Comparison of ENCODE assay signal across 8 mouse cellular contexts in the genomic region with DNA sequence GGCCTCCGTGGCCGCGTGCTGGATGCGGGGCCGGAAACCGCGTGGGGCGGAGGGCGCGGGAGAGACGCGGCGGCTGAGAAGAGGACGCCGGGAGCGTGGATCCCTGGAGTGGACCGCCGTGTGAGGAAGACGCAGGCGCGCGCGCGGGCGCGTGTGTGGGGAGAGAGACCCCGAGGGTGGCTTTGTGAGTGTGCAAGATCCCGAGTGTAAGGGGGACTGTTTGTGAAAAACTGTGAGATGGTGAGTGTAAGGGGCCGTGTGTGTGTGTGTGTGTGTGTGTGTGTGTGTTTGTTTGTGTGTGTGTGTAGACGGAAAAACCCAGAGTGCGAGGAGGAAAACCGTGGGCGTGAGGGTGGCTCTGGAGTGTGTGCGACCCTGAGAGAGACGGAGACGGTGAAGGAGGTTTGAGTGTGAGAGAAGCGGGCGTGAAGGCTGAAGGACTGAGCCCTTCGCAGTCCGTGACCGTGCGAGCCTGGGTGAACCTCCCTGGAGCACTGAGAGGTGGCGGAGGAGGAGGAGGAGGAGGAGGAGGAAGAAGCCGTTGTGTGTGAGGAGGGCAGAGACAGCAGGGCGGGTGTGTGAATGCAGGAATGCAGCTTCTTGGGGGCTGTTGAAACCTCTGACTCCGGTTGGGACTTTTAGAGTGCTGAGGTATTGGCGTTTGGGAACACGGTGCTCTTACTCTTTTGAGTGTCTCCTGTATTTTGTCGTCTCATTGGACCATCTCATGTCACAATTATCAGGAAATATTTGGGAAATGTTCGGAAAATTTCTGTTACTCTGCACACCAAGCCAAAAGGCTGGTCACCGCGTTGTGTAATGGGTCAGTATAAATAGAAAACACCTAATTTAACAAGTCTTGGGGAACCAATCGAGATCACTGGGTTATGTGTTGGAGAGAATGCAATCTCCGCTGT. TPM values are rescaled to one million over a fixed set of nuclear protein-coding genes. Genes with fewer than 3 reads are reported as not detected.
DNase-seq lines count a peak whose midpoint lies in the region; ATAC-seq and TF ChIP-seq lines count a peak whose summit lies in the region.

No protein-coding gene starts in this region.

- H3K4me1 ChIP-seq in embryonic fibroblast, embryonic 13.5 days (ENCODE audit: control insufficient read depth, insufficient read depth, low read length) = no peaks in the 10 kb centered on the region
- H3K4me1 ChIP-seq in limb, embryonic 12.5 days (replicated peaks) = peaks cover 13% of the 10 kb centered on the region
- no peaks in the 10 kb centered on the region for H3K4me1 ChIP-seq in spleen, adult 2 months (ENCODE audit: control insufficient read depth, insufficient read depth, insufficient read length)

- DNase-seq in cerebellum, adult 11 months = peak; percentile 34
- no peak for DNase-seq in cerebellum, postnatal 4 days (ENCODE audit: low spot score in 2 of 2)
- peak; percentile 73 for DNase-seq in adipocyte (ENCODE audit: low spot score)
- DNase-seq in heart, postnatal 4 days = peak; percentile 41
- peak; percentile 54 for DNase-seq in mesoderm, embryonic 11.5 days (ENCODE audit: low read depth, low spot score)
- peak; percentile 12 to 18 for DNase-seq in spleen, adult 2 months (ENCODE audit: low read depth in 1 of 2, low spot score in 2 of 2)

- peak overlapping the region; percentile 74 for H3K4me3 ChIP-seq in embryonic fibroblast, embryonic 13.5 days (ENCODE audit: insufficient read depth, low read length)
- H3K4me3 ChIP-seq in limb, embryonic 12.5 days (replicated peaks) = peak overlapping the region; percentile 86
- H3K4me3 ChIP-seq in spleen, adult 2 months (ENCODE audit: extremely low read depth, insufficient read depth, insufficient read length) = peak overlapping the region; percentile 98

- no peaks in the 10 kb centered on the region for H3K9me3 ChIP-seq in limb, embryonic 12.5 days

- peak overlapping the region; percentile 91 for H3K4me2 ChIP-seq in limb, embryonic 12.5 days

- peak overlapping the region; percentile 85 for H3K9ac ChIP-seq in limb, embryonic 12.5 days (replicated peaks)

- H3K27ac ChIP-seq in embryonic fibroblast, embryonic 13.5 days (ENCODE audit: insufficient read depth, low read length) = peak overlapping the region; percentile 17
- peak overlapping the region; percentile 90 for H3K27ac ChIP-seq in limb, embryonic 12.5 days
- peak overlapping the region; percentile 58 for H3K27ac ChIP-seq in spleen, adult 2 months (ENCODE audit: insufficient read depth, low read length)

- no peaks in the 10 kb centered on the region for H3K27me3 ChIP-seq in limb, embryonic 12.5 days
- H3K27me3 ChIP-seq in spleen, adult 2 months (ENCODE audit: control insufficient read depth, insufficient read depth, low read length) = no peaks in the 10 kb centered on the region

- WGBS in limb, embryonic 12.5 days = 1% methylated on average over 54 of the region's 54 CpGs
- WGBS in spleen, adult 2 months = 1% methylated on average over 53 of the region's 54 CpGs

- TF ChIP-seq CTCF in embryonic fibroblast, embryonic 13.5 days (IDR thresholded peaks at IDR 0.05; ENCODE audit: borderline replicate concordance, insufficient read depth, low read length) = no peak
- TF ChIP-seq CTCF in spleen, adult 2 months (IDR thresholded peaks at IDR 0.05; ENCODE audit: extremely low read depth, insufficient read depth, insufficient read length, insufficient replicate concordance) = no peak

- peak; percentile 60 for ATAC-seq in limb, embryonic 12.5 days (ENCODE audit: insufficient number of reproducible peaks, insufficient read depth, low FRiP score, low TSS enrichment, low read depth)

- H3K36me3 ChIP-seq in limb, embryonic 12.5 days = peaks cover 8% of the 10 kb centered on the region; the same call in 1 of the 2 replicates
- no peaks in the 10 kb centered on the region for H3K36me3 ChIP-seq in spleen, adult 2 months (ENCODE audit: control insufficient read depth, insufficient read depth, low read length)

- TF ChIP-seq POLR2A in embryonic fibroblast, embryonic 13.5 days (IDR thresholded peaks at IDR 0.05; ENCODE audit: low read depth, low read length) = 0 out of 2 replicates have a peak, but pooled peaks have one; percentile 49
- no peak for TF ChIP-seq POLR2A in spleen, adult 2 months (IDR thresholded peaks at IDR 0.05; ENCODE audit: low read depth, low read length)

RNA-seq across cellular contexts. Expression of gene Slc7a6, which starts 0.6 kb away (rescaled TPM):
- 57.4 and 59.3 TPM in 2 replicates for polyA plus RNA-seq in embryonic fibroblast, embryonic 13.5 days (2011; ENCODE audit: insufficient read length, low read depth, missing spikeins)
- total RNA-seq in heart, postnatal 4 days (2021) = 10 to 100 TPM; 17.1 to 18.9 TPM
- 64.5 and 70.8 TPM in 2 replicates for polyA plus RNA-seq in limb, embryonic 12.5 days (2016; fragmentation: Nextera tagmentation; extraction: Ambion mirVana)
- 22.4 and 22.6 TPM in 2 replicates for polyA plus RNA-seq in spleen, adult 2 months (2012; rRNA removed)

RNA-seq across cellular contexts. Expression of gene Pla2g15, which starts 19.1 kb away (rescaled TPM):
- 30.0 and 40.9 TPM in 2 replicates for polyA plus RNA-seq in embryonic fibroblast, embryonic 13.5 days (2011; ENCODE audit: insufficient read length, low read depth, missing spikeins)
- 1 to 10 TPM; 4.2 to 4.9 TPM for total RNA-seq in heart, postnatal 4 days (2021)
- 16.7 and 16.8 TPM in 2 replicates for polyA plus RNA-seq in limb, embryonic 12.5 days (2016; fragmentation: Nextera tagmentation; extraction: Ambion mirVana)
- polyA plus RNA-seq in spleen, adult 2 months (2012; rRNA removed) = 24.6 and 35.4 TPM in 2 replicates

RNA-seq across cellular contexts. Expression of gene Esrp2, which starts 32.5 kb away (rescaled TPM):
- 2.1 and 3.9 TPM in 2 replicates for polyA plus RNA-seq in embryonic fibroblast, embryonic 13.5 days (2011; ENCODE audit: insufficient read length, low read depth, missing spikeins)
- total RNA-seq in heart, postnatal 4 days (2021) = under 1 TPM; 0.54 to 0.91 TPM
- polyA plus RNA-seq in limb, embryonic 12.5 days (2016; fragmentation: Nextera tagmentation; extraction: Ambion mirVana) = 7.4 and 8.1 TPM in 2 replicates
- polyA plus RNA-seq in spleen, adult 2 months (2012; rRNA removed) = 0.67 and 0.69 TPM in 2 replicates

RNA-seq across cellular contexts. Expression of gene Slc7a6os, which starts 41.5 kb away (rescaled TPM):
- 31.1 and 34.0 TPM in 2 replicates for polyA plus RNA-seq in embryonic fibroblast, embryonic 13.5 days (2011; ENCODE audit: insufficient read length, low read depth, missing spikeins)
- 10 to 100 TPM; 17.0 to 17.1 TPM for total RNA-seq in heart, postnatal 4 days (2021)
- polyA plus RNA-seq in limb, embryonic 12.5 days (2016; fragmentation: Nextera tagmentation; extraction: Ambion mirVana) = 44.7 and 47.1 TPM in 2 replicates
- 18.8 and 22.2 TPM in 2 replicates for polyA plus RNA-seq in spleen, adult 2 months (2012; rRNA removed)

RNA-seq across cellular contexts. Expression of gene Prmt7, which starts 41.5 kb away (rescaled TPM):
- polyA plus RNA-seq in embryonic fibroblast, embryonic 13.5 days (2011; ENCODE audit: insufficient read length, low read depth, missing spikeins) = 33.6 and 40.3 TPM in 2 replicates
- total RNA-seq in heart, postnatal 4 days (2021) = 10 to 100 TPM; 24.1 to 25.5 TPM
- polyA plus RNA-seq in limb, embryonic 12.5 days (2016; fragmentation: Nextera tagmentation; extraction: Ambion mirVana) = 56.4 and 58.6 TPM in 2 replicates
- polyA plus RNA-seq in spleen, adult 2 months (2012; rRNA removed) = 24.0 and 25.2 TPM in 2 replicates

Comparison
In these comparisons a context has a peak if more than half of its experiments do, and no peak if none do; other contexts are left out.
1. DNase-seq: peak in cerebellum, adult 11 months (single experiment), adipocyte (single experiment), heart, postnatal 4 days (single experiment), mesoderm, embryonic 11.5 days (single experiment) and spleen, adult 2 months (2 of 2); none in cerebellum, postnatal 4 days (0 of 2).
2. H3K27ac ChIP-seq: peak in every context shown above with its lines; median percentile 90 in limb, embryonic 12.5 days; 58 in spleen, adult 2 months; 17 in embryonic fibroblast, embryonic 13.5 days.
3. Peak in every context shown above with its lines, with median percentiles within 50 percentile points of each other: H3K4me3 ChIP-seq.